Mouse (Mus musculus) heart, embryonic 13.5 days (tissue): ENCODE measurements at regions not wholly inside any gene's neighbourhood (a gene's known extent, or its start where the extent isn't known, plus 50 kb on each side); places are given as distances from the start of the nearest gene placed in this dataset.

Experiments used
- ATAC-seq: fragments of 200-750 bp; cut with Nextera tagmentation; 2 replicates; pipeline ENCODE4 v1.8.0; 2017; ENCODE audit warnings: moderate TSS enrichment; ENCODE audit not compliant: insufficient number of reproducible peaks, low FRiP score, low TSS enrichment; ENCODE audit errors: extremely low read depth
- H3K27ac ChIP-seq: fragments of 300-500 bp; sonication (generic); replicated peaks from 2 replicates; pipeline ENCODE4 v1.5.1; 2015; ENCODE audit warnings: moderate library complexity, mild to moderate bottlenecking, inconsistent platforms
- H3K27me3 ChIP-seq: fragments of 300-500 bp; sonication (generic); replicated peaks from 2 replicates; pipeline ENCODE4 v1.6.1; 2015; ENCODE audit warnings: mild to moderate bottlenecking, inconsistent platforms
- H3K36me3 ChIP-seq: fragments of 300-500 bp; sonication (generic); 2 replicates; pipeline ENCODE4 v1.6.1; 2015; ENCODE audit warnings: mild to moderate bottlenecking, inconsistent platforms
- H3K4me1 ChIP-seq: fragments of 300-500 bp; sonication (generic); 2 replicates; pipeline ENCODE4 v1.6.1; 2015; ENCODE audit warnings: inconsistent platforms
- H3K4me2 ChIP-seq: fragments of 300-500 bp; sonication (generic); 2 replicates; pipeline ENCODE4 v1.6.1; 2015; ENCODE audit warnings: inconsistent platforms, mild to moderate bottlenecking, moderate library complexity
- H3K4me3 ChIP-seq: fragments of 300-500 bp; sonication (generic); 2 replicates; pipeline ENCODE4 v1.5.1; 2015; ENCODE audit warnings: moderate library complexity, mild to moderate bottlenecking, inconsistent platforms
- H3K9ac ChIP-seq: fragments of 300-500 bp; sonication (generic); 2 replicates; pipeline ENCODE4 v1.6.1; 2015; ENCODE audit warnings: inconsistent platforms, mild to moderate bottlenecking, moderate library complexity
- H3K9me3 ChIP-seq: fragments of 300-500 bp; sonication (generic); 2 replicates; pipeline ENCODE4 v1.6.1; 2016; ENCODE audit warnings: inconsistent platforms
- WGBS: fragments of 180-500 bp; shearing (Covaris S2); methylation state at CpG from one replicate; pipeline ENCODE4 v1.1.7; 2015; ENCODE audit warnings: mixed read lengths; 5-methylcytosine and 5-hydroxymethylcytosine counted together

- no peaks in the 10 kb centered on the region for H3K9me3 ChIP-seq
- no peak overlapping the region for H3K4me3 ChIP-seq
- WGBS: 70% methylated on average over 6 of the region's 6 CpGs
- no peak for ATAC-seq
- no peaks in the 10 kb centered on the region for H3K4me1 ChIP-seq
- H3K27me3 ChIP-seq: no peaks in the 10 kb centered on the region; the same call in 1 of the 2 replicates
- H3K27ac ChIP-seq: no peak overlapping the region
- H3K36me3 ChIP-seq: no peaks in the 10 kb centered on the region
- no peak overlapping the region for H3K9ac ChIP-seq
- H3K4me2 ChIP-seq: no peak overlapping the region
Measured at GRCm38 (mm10) chr1:89382021-89382420, 72.6 kb upstream of the Agap1 start.

- Histone ChIP-seq H3K27ac (no peak overlapping the region), H3K9me3 (no peaks in the 10 kb centered on the region), H3K36me3 (no peaks in the 10 kb centered on the region), H3K4me2 (no peak overlapping the region), H3K4me1 (no peaks in the 10 kb centered on the region), H3K27me3 (no peaks in the 10 kb centered on the region; the same call in 1 of the 2 replicates), H3K4me3 (no peak overlapping the region), H3K9ac (no peak overlapping the region)
- no peak for ATAC-seq
- 58% methylated on average over 6 of the region's 6 CpGs for WGBS
Measured at GRCm38 (mm10) chr1:89385111-89385510, 69.5 kb upstream of the Agap1 start.

- Histone ChIP-seq H3K4me3 (no peak overlapping the region), H3K27me3 (no peaks in the 10 kb centered on the region; the same call in 1 of the 2 replicates), H3K36me3 (no peaks in the 10 kb centered on the region), H3K4me2 (no peak overlapping the region), H3K27ac (no peak overlapping the region), H3K4me1 (no peaks in the 10 kb centered on the region), H3K9ac (no peak overlapping the region), H3K9me3 (no peaks in the 10 kb centered on the region)
- ATAC-seq: no peak
- 59% methylated on average over 4 of the region's 4 CpGs for WGBS
Measured at GRCm38 (mm10) chr1:89392711-89393110, 61.9 kb upstream of the Agap1 start.

DNA sequence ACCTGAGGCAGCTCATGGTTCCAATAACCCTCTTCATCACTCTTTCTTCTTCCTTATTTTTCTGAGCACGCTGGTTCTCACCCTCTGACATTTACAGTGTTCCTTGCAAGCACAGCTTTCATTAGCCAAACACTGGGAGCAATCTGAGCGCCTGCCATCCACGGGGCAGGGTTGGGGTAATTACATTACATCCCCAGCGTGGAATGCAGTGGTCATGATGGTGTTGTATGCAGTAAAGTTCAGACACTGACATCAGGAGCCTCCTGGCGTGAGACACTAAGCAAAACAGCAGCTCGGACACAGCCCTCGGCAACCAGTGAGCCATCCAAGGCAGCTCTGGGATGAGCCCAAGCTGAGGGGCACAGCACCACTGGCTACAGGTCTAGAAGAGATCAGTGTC is 60.1 kb upstream of the Agap1 start:
- no peak for ATAC-seq

GRCm38 (mm10) chr1:89400734-89401202 is 53.8 kb upstream of the Agap1 start:
- no peaks in the 10 kb centered on the region for H3K36me3 ChIP-seq
- H3K4me3 ChIP-seq: no peak overlapping the region
- no peak overlapping the region for H3K4me2 ChIP-seq
- no peak for ATAC-seq
- no peaks in the 10 kb centered on the region for H3K4me1 ChIP-seq
- no peak overlapping the region for H3K9ac ChIP-seq
- no peaks in the 10 kb centered on the region for H3K9me3 ChIP-seq
- no peak overlapping the region for H3K27ac ChIP-seq
- no peaks in the 10 kb centered on the region for H3K27me3 ChIP-seq
- WGBS: 69% methylated on average over 10 of the region's 10 CpGs

More for the DNA sequence above, 60.1 kb upstream of the Agap1 start:
- 58% methylated on average over 7 of the region's 7 CpGs for WGBS
- Histone ChIP-seq H3K9ac (no peak overlapping the region), H3K4me2 (no peak overlapping the region), H3K27me3 (no peaks in the 10 kb centered on the region), H3K27ac (no peak overlapping the region), H3K4me1 (no peaks in the 10 kb centered on the region), H3K36me3 (no peaks in the 10 kb centered on the region), H3K9me3 (no peaks in the 10 kb centered on the region), H3K4me3 (no peak overlapping the region)

- Histone ChIP-seq H3K9ac (no peak overlapping the region), H3K4me3 (no peak overlapping the region), H3K27me3 (no peaks in the 10 kb centered on the region), H3K4me1 (no peaks in the 10 kb centered on the region), H3K9me3 (0 out of 2 replicates have a peak, but pooled peaks cover 3% of the 10 kb centered on the region), H3K36me3 (no peaks in the 10 kb centered on the region), H3K27ac (no peak overlapping the region), H3K4me2 (no peak overlapping the region)
- no peak for ATAC-seq
- 64% methylated on average over 5 of the region's 5 CpGs for WGBS
Measured at GRCm38 (mm10) chr1:89402513-89403210, 51.9 kb upstream of the Agap1 start.

DNA sequence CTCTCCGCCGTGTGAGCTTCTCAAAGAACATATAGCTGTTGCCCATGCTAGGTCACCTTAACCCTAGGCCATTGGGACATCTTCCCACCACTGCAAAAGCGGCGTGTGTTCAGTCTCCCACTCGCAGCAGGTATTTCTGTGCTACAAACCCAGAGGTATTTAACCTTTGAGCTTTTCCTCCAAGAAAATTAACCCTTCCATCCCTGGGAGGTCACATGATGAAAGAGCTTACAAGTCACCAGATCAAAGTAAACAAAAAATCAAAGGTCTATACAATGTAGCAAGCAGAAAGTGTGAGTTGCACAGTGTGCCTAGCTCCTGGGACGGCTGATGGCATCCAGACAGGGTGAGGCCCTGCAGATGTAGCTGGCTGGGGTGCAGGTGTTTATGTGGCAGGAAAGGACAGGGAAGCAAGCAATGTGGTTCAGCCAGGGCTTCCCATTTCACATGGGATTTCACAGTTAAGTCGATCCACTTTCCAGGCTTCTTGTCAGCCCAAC is 51.0 kb upstream of the Agap1 start:
- Histone ChIP-seq H3K4me1 (no peaks in the 10 kb centered on the region), H3K27ac (no peak overlapping the region), H3K9ac (no peak overlapping the region), H3K4me2 (no peak overlapping the region), H3K36me3 (no peaks in the 10 kb centered on the region), H3K4me3 (no peak overlapping the region), H3K9me3 (0 out of 2 replicates have a peak, but pooled peaks cover 3% of the 10 kb centered on the region), H3K27me3 (no peaks in the 10 kb centered on the region)
- ATAC-seq: no peak
- WGBS: 61% methylated on average over 7 of the region's 7 CpGs
